Mouse (Mus musculus) heart, postnatal 4 days (tissue): ENCODE data around the gene Nme8. TPM values are rescaled to one million over a fixed set of nuclear protein-coding genes. Genes with fewer than 3 reads are reported as not detected.

Experiments used
- DNase-seq: peaks from one replicate; pipeline ENCODE4 v3.0.0; 2021
- total RNA-seq, 2 experiments: library from RNA; stranded (reverse); gene quantifications; 2 replicates each; pipeline ENCODE4 v1.2.3; 2021

The Nme8 gene
- total RNA-seq, result under 1 TPM; 0.18 to 0.24 TPM

GRCm38 (mm10) chr13:19697790-19698189 is at the start of gene Nme8:
Nme8 (minus strand) TSS chr13:19697794.
- DNase-seq, result no peak

- peak; percentile 7 for DNase-seq
Observed at GRCm38 (mm10) chr13:19745741-19746140, 48.1 kb upstream of the Nme8 start.

- peak; percentile 20 for DNase-seq
Observed at GRCm38 (mm10) chr13:19744536-19744935, 46.9 kb upstream of the Nme8 start.

- no peak for DNase-seq
Observed at GRCm38 (mm10) chr13:19734597-19734996, 37.0 kb upstream of the Nme8 start.

- peak; percentile 11 for DNase-seq
Observed at GRCm38 (mm10) chr13:19730826-19731225, 33.2 kb upstream of the Nme8 start.

- peak; percentile 27 for DNase-seq
Observed at GRCm38 (mm10) chr13:19718954-19719353, 21.4 kb upstream of the Nme8 start.

- no peak for DNase-seq
Observed at GRCm38 (mm10) chr13:19717201-19717600, 19.6 kb upstream of the Nme8 start.

GRCm38 (mm10) chr13:19703806-19704205 is 6.2 kb upstream of the Nme8 start:
- DNase-seq, result no peak

- DNase-seq, result no peak
Observed at GRCm38 (mm10) chr13:19701443-19702078, 4.0 kb upstream of the Nme8 start.

GRCm38 (mm10) chr13:19700733-19701442 is 3.3 kb upstream of the Nme8 start:
- no peak for DNase-seq

GRCm38 (mm10) chr13:19698524-19699173 is 1.1 kb upstream of the Nme8 start:
- DNase-seq, result peak; percentile 17

GRCm38 (mm10) chr13:19690417-19690816 is 7.2 kb downstream of the Nme8 start:
- no peak for DNase-seq

- no peak for DNase-seq
Observed at GRCm38 (mm10) chr13:19689971-19690370, 7.6 kb downstream of the Nme8 start.

- peak; percentile 51 for DNase-seq
Observed at GRCm38 (mm10) chr13:19684007-19684406, 13.6 kb downstream of the Nme8 start.

- DNase-seq, result peak; percentile 65
Observed at GRCm38 (mm10) chr13:19682879-19683640, 14.5 kb downstream of the Nme8 start.

- DNase-seq, result no peak
Observed at GRCm38 (mm10) chr13:19674601-19675000, 23.0 kb downstream of the Nme8 start.

- DNase-seq, result no peak
Observed at GRCm38 (mm10) chr13:19674025-19674424, 23.6 kb downstream of the Nme8 start.

GRCm38 (mm10) chr13:19668355-19669140 is 29.0 kb downstream of the Nme8 start:
- no peak for DNase-seq

GRCm38 (mm10) chr13:19652405-19652804 is 45.2 kb downstream of the Nme8 start:
- no peak for DNase-seq

GRCm38 (mm10) chr13:19649824-19650223 is 47.8 kb downstream of the Nme8 start:
- DNase-seq, result no peak

- DNase-seq, result no peak
Observed at GRCm38 (mm10) chr13:19644225-19644624, 53.4 kb downstream of the Nme8 start.

- DNase-seq, result no peak
Observed at GRCm38 (mm10) chr13:19643519-19643918, 54.1 kb downstream of the Nme8 start.
